Mouse (Mus musculus) gonadal fat pad, adult 2 months (tissue): ENCODE data around the gene Cep112. TPM values are rescaled to one million over a fixed set of nuclear protein-coding genes. Genes with fewer than 3 reads are reported as not detected.

Experiments
- DNase-seq: peaks from one replicate; pipeline ENCODE4 v3.0.0-alpha.2; 2012; ENCODE audit warnings: low read depth
- polyA plus RNA-seq: library from polyadenylated mRNA; depleted of rRNA; stranded (reverse); fragments of >200 nt; gene quantifications from 2 replicates; pipeline ENCODE4 v1.2.3, GENCODE M21; 2012; rRNA removed

The Cep112 gene
- polyA plus RNA-seq, 1 experiment = 1.1 TPM

DNA sequence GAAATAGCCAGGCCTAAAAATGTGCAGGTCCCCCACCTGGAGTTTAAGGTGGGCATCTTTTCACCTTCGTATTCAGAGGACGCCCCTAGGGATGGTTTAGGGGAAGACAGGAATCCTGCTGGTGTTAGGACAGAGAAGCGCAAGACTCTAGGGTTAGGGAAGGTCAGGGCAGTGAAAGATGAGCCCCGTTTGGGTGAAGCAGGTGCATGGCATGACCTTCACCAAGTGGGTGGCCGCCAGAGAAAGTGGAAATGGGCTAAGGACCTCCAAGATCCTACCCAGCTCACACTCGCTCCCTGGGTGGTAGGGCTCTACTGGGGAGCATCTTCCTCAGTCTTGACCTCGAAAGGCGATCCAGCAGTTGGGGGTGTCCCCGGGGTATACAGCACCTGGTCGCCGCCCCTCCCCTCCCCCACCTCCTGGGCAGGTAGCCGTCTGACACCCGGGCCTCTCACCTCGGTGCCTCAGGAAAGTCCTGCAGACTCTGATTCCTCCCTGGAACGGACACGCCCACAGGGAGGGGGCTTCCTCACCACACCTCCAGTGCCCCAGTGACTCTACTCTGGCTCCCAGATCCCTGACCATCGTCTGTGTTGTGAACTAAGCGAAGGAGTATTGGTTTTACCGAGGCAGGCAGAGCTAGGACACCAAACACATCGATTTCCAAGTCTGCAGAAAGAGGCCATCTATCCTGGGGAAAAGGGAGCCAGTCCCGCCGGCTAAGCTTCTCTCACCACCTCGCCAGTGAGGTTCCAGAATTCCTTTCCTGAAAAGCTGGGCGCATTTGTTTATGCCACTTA is 484.6 kb downstream of the Cep112 start:
- no peak for DNase-seq

Other genes starting within 250 kb of the Cep112 start
- gene Apoh, start 81.8 kb upstream of the Cep112 start, polyA plus RNA-seq = 0.34 and 2.1 TPM in 2 replicates
- gene Prkca, start 81.3 kb upstream of the Cep112 start, polyA plus RNA-seq = 5.1 and 5.3 TPM in 2 replicates